Mouse (Mus musculus): ENCODE measurements around the gene Crbn.
A peak's percentile ranks its signal among the peaks of the same experiment; 100 is the strongest.

Gene Crbn

GRCm38 (mm10) chr6:106799333-106800226 lies at the start of gene Crbn:
TSS of gene Crbn (minus strand) at chr6:106800077.
- DNase-seq (ENCODE audit: low spot score): peak; percentile 90

- DNase-seq (ENCODE audit: low spot score): no peak
These were observed 40.3 kb upstream of the Crbn start for GRCm38 (mm10) chr6:106840181-106840580.

GRCm38 (mm10) chr6:106838053-106838452 lies 38.2 kb upstream of the Crbn start:
- DNase-seq (ENCODE audit: low spot score): no peak

GRCm38 (mm10) chr6:106835316-106835715 lies 35.4 kb upstream of the Crbn start:
- no peak for DNase-seq (ENCODE audit: low spot score)

GRCm38 (mm10) chr6:106822329-106822728 lies 22.5 kb upstream of the Crbn start:
- DNase-seq (ENCODE audit: low spot score): no peak

GRCm38 (mm10) chr6:106820566-106820965 lies 20.7 kb upstream of the Crbn start:
- no peak for DNase-seq (ENCODE audit: low spot score)

- DNase-seq (ENCODE audit: low spot score): no peak
These were observed 20.0 kb upstream of the Crbn start for GRCm38 (mm10) chr6:106819906-106820305.

GRCm38 (mm10) chr6:106819246-106819645 lies 19.4 kb upstream of the Crbn start:
- no peak for DNase-seq (ENCODE audit: low spot score)

- no peak for DNase-seq (ENCODE audit: low spot score)
These were observed 10.8 kb upstream of the Crbn start for GRCm38 (mm10) chr6:106810686-106811085.

- no peak for DNase-seq (ENCODE audit: low spot score)
These were observed 9.3 kb upstream of the Crbn start for GRCm38 (mm10) chr6:106809161-106809560.

- no peak for DNase-seq (ENCODE audit: low spot score)
These were observed 5.0 kb upstream of the Crbn start for GRCm38 (mm10) chr6:106804904-106805303.

- no peak for DNase-seq (ENCODE audit: low spot score)
These were observed 315 bp upstream of the Crbn start for GRCm38 (mm10) chr6:106800227-106800557.

- no peak for DNase-seq (ENCODE audit: low spot score)
These were observed 5.6 kb downstream of the Crbn start for GRCm38 (mm10) chr6:106794094-106794814.

- no peak for DNase-seq (ENCODE audit: low spot score)
These were observed 6.3 kb downstream of the Crbn start for GRCm38 (mm10) chr6:106793621-106794020.

GRCm38 (mm10) chr6:106793088-106793487 lies 6.8 kb downstream of the Crbn start:
- DNase-seq (ENCODE audit: low spot score): no peak

GRCm38 (mm10) chr6:106792486-106792885 lies 7.4 kb downstream of the Crbn start:
- no peak for DNase-seq (ENCODE audit: low spot score)

- DNase-seq (ENCODE audit: low spot score): no peak
These were observed 8.4 kb downstream of the Crbn start for GRCm38 (mm10) chr6:106791429-106791828.

- DNase-seq (ENCODE audit: low spot score): no peak
These were observed 12.7 kb downstream of the Crbn start for GRCm38 (mm10) chr6:106787138-106787537.

- no peak for DNase-seq (ENCODE audit: low spot score)
These were observed 29.8 kb downstream of the Crbn start for GRCm38 (mm10) chr6:106770046-106770445.

- DNase-seq (ENCODE audit: low spot score): no peak
These were observed 30.5 kb downstream of the Crbn start for GRCm38 (mm10) chr6:106769290-106769866.

GRCm38 (mm10) chr6:106768640-106769289 lies 31.1 kb downstream of the Crbn start, which contains the start of gene Trnt1:
TSS of gene Trnt1 (plus strand) at chr6:106769120.
- peak; percentile 94 for DNase-seq (ENCODE audit: low spot score)

GRCm38 (mm10) chr6:106766774-106767173 lies 33.1 kb downstream of the Crbn start:
- DNase-seq (ENCODE audit: low spot score): no peak

Measured in ovary, postnatal 14 days (tissue).